Mouse (Mus musculus) lung, adult 2 months (tissue): ENCODE measurements at regions not wholly inside any gene's neighbourhood (a gene's known extent, or its start where the extent isn't known, plus 50 kb on each side); places are given as distances from the start of the nearest gene placed in this dataset.
"Not testable (repeated sequence)": the region's sequence is repeated elsewhere in the genome, so short reads cannot be mapped to it uniquely, and the experiment has no call there.

Experiments used
- DNase-seq: peaks from one replicate; pipeline ENCODE4 v3.0.0; 2022
- H3K4me1 ChIP-seq: fragments of 200-500 bp; 2 replicates; pipeline ENCODE4 v1.6.1; 2011; ENCODE audit warnings: low read length; ENCODE audit not compliant: control insufficient read depth, insufficient read depth
- H3K4me3 ChIP-seq: fragments of 200-500 bp; replicated peaks from 2 replicates; pipeline ENCODE3; 2011; ENCODE audit warnings: low read depth, mild to moderate bottlenecking, control low read depth, low read length; ENCODE audit errors: extremely low read depth
- CTCF ChIP-seq: fragments of 200-500 bp; IDR thresholded peaks from 2 replicates; pipeline ENCODE4 v1.5.1; 2011; ENCODE audit warnings: mild to moderate bottlenecking, low read length, control low read depth; ENCODE audit not compliant: insufficient read depth
- POLR2A ChIP-seq: fragments of 200-500 bp; IDR thresholded peaks from 2 replicates; pipeline ENCODE4 v1.6.1; 2011; ENCODE audit warnings: low read depth, mild to moderate bottlenecking, control low read depth, low read length, borderline replicate concordance; ENCODE audit errors: extremely low read depth
- WGBS: fragments of 180-500 bp; shearing (Covaris S2); methylation state at CpG from one replicate; pipeline ENCODE4 v1.1.7; 2018; 5-methylcytosine and 5-hydroxymethylcytosine counted together

- Histone ChIP-seq H3K4me1 (no peaks in the 10 kb centered on the region), H3K4me3 (no peak overlapping the region)
- 80% methylated on average over 8 of the region's 8 CpGs for WGBS
- no peak for DNase-seq
- TF ChIP-seq CTCF (no peak), POLR2A (no peak)
Measured at GRCm38 (mm10) chr5:129384976-129385375, 116.0 kb upstream of the Sfswap start.

GRCm38 (mm10) chr5:129385965-129386643 lies 114.9 kb upstream of the Sfswap start:
- 66% methylated on average over 2 of the region's 7 CpGs for WGBS
- H3K4me1 ChIP-seq = not testable (repeated sequence)
- DNase-seq = peak; percentile 2

GRCm38 (mm10) chr5:129386671-129387070 lies 114.3 kb upstream of the Sfswap start:
- H3K4me3 ChIP-seq, H3K4me1 ChIP-seq, DNase-seq: not testable (repeated sequence)
- no CpG with 5 or more reads among the region's 8 CpGs for WGBS

More at GRCm38 (mm10) chr5:129385965-129386643, 114.9 kb upstream of the Sfswap start:
- not testable (repeated sequence) for H3K4me3 ChIP-seq

- Histone ChIP-seq H3K4me3 (no peak overlapping the region), H3K4me1 (no peaks in the 10 kb centered on the region)
- 40% methylated on average over 3 of the region's 3 CpGs for whole genome bisulfite sequencing
- TF ChIP-seq CTCF (no peak), POLR2A (no peak)
- no peak for DNase-seq
Measured at GRCm38 (mm10) chr5:129387301-129387700, 113.7 kb upstream of the Sfswap start.

GRCm38 (mm10) chr5:129390921-129391371 lies 110.1 kb upstream of the Sfswap start:
- 57% methylated on average over 4 of the region's 4 CpGs for WGBS
- no peak for DNase-seq
- TF ChIP-seq CTCF (no peak), POLR2A (no peak)
- no peaks in the 10 kb centered on the region for H3K4me1 ChIP-seq
- no peak overlapping the region for H3K4me3 ChIP-seq

- 54% methylated on average over 2 of the region's 2 CpGs for WGBS
- no peak for DNase-seq
- no peak overlapping the region for H3K4me3 ChIP-seq
- no peaks in the 10 kb centered on the region for H3K4me1 ChIP-seq
- TF ChIP-seq CTCF (no peak), POLR2A (no peak)
Measured at GRCm38 (mm10) chr5:129393150-129393549, 107.9 kb upstream of the Sfswap start.

GRCm38 (mm10) chr5:129393606-129394255 lies 107.3 kb upstream of the Sfswap start:
- no peak for TF ChIP-seq POLR2A
- no peak for TF ChIP-seq CTCF
- Histone ChIP-seq H3K4me3 (no peak overlapping the region), H3K4me1 (no peaks in the 10 kb centered on the region)
- 63% methylated on average over 9 of the region's 9 CpGs for WGBS
- no peak for DNase-seq

GRCm38 (mm10) chr5:129394416-129394815 lies 106.6 kb upstream of the Sfswap start:
- no peak for DNase-seq
- 59% methylated on average over 4 of the region's 4 CpGs for WGBS
- no peak for TF ChIP-seq POLR2A
- TF ChIP-seq CTCF = no peak
- H3K4me3 ChIP-seq = no peak overlapping the region
- no peaks in the 10 kb centered on the region for H3K4me1 ChIP-seq

GRCm38 (mm10) chr5:129397311-129397710 lies 103.7 kb upstream of the Sfswap start:
- H3K4me1 ChIP-seq = no peaks in the 10 kb centered on the region
- TF ChIP-seq CTCF = no peak
- TF ChIP-seq POLR2A = no peak
- no peak for DNase-seq
- 23% methylated on average over 1 of the region's 1 CpGs for WGBS
- no peak overlapping the region for H3K4me3 ChIP-seq

- TF ChIP-seq CTCF (no peak), POLR2A (no peak)
- Histone ChIP-seq H3K4me3 (no peak overlapping the region), H3K4me1 (no peaks in the 10 kb centered on the region)
- no peak for DNase-seq
- 50% methylated on average over 4 of the region's 4 CpGs for WGBS
Measured at GRCm38 (mm10) chr5:129406259-129406658, 94.8 kb upstream of the Sfswap start.
